Mouse (Mus musculus): ENCODE measurements at regions not wholly inside any gene's neighbourhood (a gene's known extent, or its start where the extent isn't known, plus 50 kb on each side); places are given as distances from the start of the nearest gene placed in this dataset.

GRCm38 (mm10) chr12:106607655-106608337, 597.8 kb downstream of the Vrk1 start:
- DNase-seq, result no peak

GRCm38 (mm10) chr12:106618684-106619083, 608.7 kb downstream of the Vrk1 start:
- no peak for DNase-seq

- DNase-seq, result no peak
These were observed 616.8 kb downstream of the Vrk1 start for GRCm38 (mm10) chr12:106626786-106627185.

GRCm38 (mm10) chr12:106632566-106632965, 622.5 kb downstream of the Vrk1 start:
- no peak for DNase-seq

GRCm38 (mm10) chr12:106633096-106633495, 623.1 kb downstream of the Vrk1 start:
- no peak for DNase-seq

GRCm38 (mm10) chr12:106658317-106658716, 648.3 kb downstream of the Vrk1 start:
- DNase-seq, result no peak

- no peak for DNase-seq
These were observed 663.3 kb downstream of the Vrk1 start for GRCm38 (mm10) chr12:106673232-106673766.

GRCm38 (mm10) chr12:106674741-106675140, 664.7 kb downstream of the Vrk1 start:
- DNase-seq, result no peak

- DNase-seq, result no peak
These were observed 666.1 kb downstream of the Vrk1 start for GRCm38 (mm10) chr12:106676136-106676535.

GRCm38 (mm10) chr12:106676566-106676965, 666.5 kb downstream of the Vrk1 start:
- DNase-seq, result no peak

- DNase-seq, result no peak
These were observed 676.0 kb downstream of the Vrk1 start for GRCm38 (mm10) chr12:106685986-106686385.

- no peak for DNase-seq
These were observed 677.7 kb downstream of the Vrk1 start for GRCm38 (mm10) chr12:106687751-106688150.

- no peak for DNase-seq
These were observed 678.2 kb downstream of the Vrk1 start for GRCm38 (mm10) chr12:106688156-106688740.

GRCm38 (mm10) chr12:106702958-106703357, 692.9 kb downstream of the Vrk1 start:
- DNase-seq, result no peak

- no peak for DNase-seq
These were observed 711.4 kb downstream of the Vrk1 start for GRCm38 (mm10) chr12:106721271-106722009.

- DNase-seq, result no peak
These were observed 712.0 kb downstream of the Vrk1 start for GRCm38 (mm10) chr12:106722010-106722362.

- DNase-seq, result no peak
These were observed 712.7 kb downstream of the Vrk1 start for GRCm38 (mm10) chr12:106722761-106723160.

GRCm38 (mm10) chr12:106726920-106727319, 716.9 kb downstream of the Vrk1 start:
- DNase-seq, result no peak

- DNase-seq, result no peak
These were observed 717.5 kb downstream of the Vrk1 start for GRCm38 (mm10) chr12:106727486-106727885.

GRCm38 (mm10) chr12:106729686-106730085, 719.7 kb downstream of the Vrk1 start:
- no peak for DNase-seq

GRCm38 (mm10) chr12:106732108-106732857, 722.3 kb downstream of the Vrk1 start:
- no peak for DNase-seq

GRCm38 (mm10) chr12:106748765-106749164, 738.7 kb downstream of the Vrk1 start:
- DNase-seq, result no peak

GRCm38 (mm10) chr12:106763552-106763951, 724.9 kb upstream of the 3110018I06Rik start:
- no peak for DNase-seq
